Mouse (Mus musculus) small intestine, adult 2 months (tissue): Measurements from ENCODE around the gene Rnf126.

Experiments
- CTCF ChIP-seq: fragments of 200-500 bp; IDR thresholded peaks from 2 replicates; pipeline ENCODE4 v1.5.1; 2012; ENCODE audit warnings: low read depth, mild to moderate bottlenecking, control low read depth, inconsistent platforms, low read length, moderate library complexity, mixed read lengths; ENCODE audit not compliant: insufficient replicate concordance, insufficient read length; ENCODE audit errors: extremely low read depth
- POLR2A ChIP-seq: fragments of 200-500 bp; IDR thresholded peaks from 2 replicates; pipeline ENCODE4 v1.6.1; 2012; ENCODE audit warnings: low read depth, mild to moderate bottlenecking, control low read depth, inconsistent platforms, low read length, moderate library complexity

- TF ChIP-seq POLR2A, result no peak
- no peak for TF ChIP-seq CTCF
Measured at GRCm38 (mm10) chr10:79765228-79765745, 1.5 kb downstream of the Rnf126 start.
